Mouse (Mus musculus): ENCODE results near the gene Cyp2d22. TPM values are rescaled to one million over a fixed set of nuclear protein-coding genes. Genes with fewer than 3 reads are reported as not detected.
A peak's percentile ranks its signal among the peaks of the same experiment; 100 is the strongest.

Cyp2d22 gene
- polyA plus RNA-seq (2015; fragmentation: Nextera tagmentation; extraction: Ambion mirVana), result 14.1 and 14.9 TPM in 2 replicates

GRCm38 (mm10) chr15:82379871-82380713 is at the start of gene Cyp2d22:
Gene Cyp2d22 (minus strand): TSS chr15:82380260.
- peak within 1 kb of the TSS; percentile 60 for H3K4me2 ChIP-seq (ENCODE audit: low read depth, low read length)
- peak within 1 kb of the TSS; percentile 62 for H3K4me3 ChIP-seq (ENCODE audit: low read length)
- H3K36me3 ChIP-seq (ENCODE audit: control insufficient read depth, insufficient read depth, low read length), result no peaks in the 10 kb centered on the region
- H3K27me3 ChIP-seq (replicated peaks; ENCODE audit: control insufficient read depth, insufficient read depth, low read length), result no peaks in the 10 kb centered on the region; the same call in 1 of the 2 replicates
- H3K9ac ChIP-seq (ENCODE audit: low read depth, low read length), result peak within 1 kb of the TSS; percentile 70
- ATAC-seq, result peak; percentile 83
- 3% methylated on average over 18 of the region's 24 CpGs for WGBS
- H3K27ac ChIP-seq (ENCODE audit: low read length), result peak within 1 kb of the TSS; percentile 83
- H3K4me1 ChIP-seq (ENCODE audit: control insufficient read depth, insufficient read depth, low read length), result peaks cover 27% of the 10 kb centered on the region
- no peaks in the 10 kb centered on the region for H3K9me3 ChIP-seq (ENCODE audit: control insufficient read depth, low read length)

DNA sequence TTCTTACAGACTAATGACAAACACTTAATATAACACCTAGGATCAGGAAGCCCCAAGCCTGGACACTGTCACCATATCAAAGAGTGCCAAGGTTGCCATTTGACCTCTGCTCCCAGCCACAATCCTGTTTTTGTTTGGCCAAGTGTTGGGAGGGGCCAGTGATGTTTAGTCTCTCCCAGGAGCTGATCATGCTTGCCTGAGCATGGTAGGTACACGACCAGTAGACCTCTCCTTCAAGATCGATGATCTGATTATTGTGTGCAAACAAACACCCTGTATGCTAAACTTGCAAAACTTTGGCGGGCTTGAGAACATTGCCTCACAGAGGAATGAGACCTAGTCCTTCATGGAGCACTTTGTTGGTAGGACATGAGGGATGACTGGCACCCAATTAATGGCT is 43.4 kb upstream of the Cyp2d22 start:
- 70% methylated on average over 3 of the region's 3 CpGs for WGBS
- H3K4me3 ChIP-seq (ENCODE audit: low read length), result no peak overlapping the region
- H3K27ac ChIP-seq (ENCODE audit: low read length), result no peak overlapping the region
- no peak overlapping the region for H3K4me2 ChIP-seq (ENCODE audit: low read depth, low read length)
- H3K36me3 ChIP-seq (ENCODE audit: control insufficient read depth, insufficient read depth, low read length), result no peaks in the 10 kb centered on the region
- H3K27me3 ChIP-seq (replicated peaks; ENCODE audit: control insufficient read depth, insufficient read depth, low read length), result no peaks in the 10 kb centered on the region
- no peak for ATAC-seq
- no peaks in the 10 kb centered on the region for H3K4me1 ChIP-seq (ENCODE audit: control insufficient read depth, insufficient read depth, low read length)
- no peak overlapping the region for H3K9ac ChIP-seq (ENCODE audit: low read depth, low read length)
- no peaks in the 10 kb centered on the region for H3K9me3 ChIP-seq (ENCODE audit: control insufficient read depth, low read length)

DNA sequence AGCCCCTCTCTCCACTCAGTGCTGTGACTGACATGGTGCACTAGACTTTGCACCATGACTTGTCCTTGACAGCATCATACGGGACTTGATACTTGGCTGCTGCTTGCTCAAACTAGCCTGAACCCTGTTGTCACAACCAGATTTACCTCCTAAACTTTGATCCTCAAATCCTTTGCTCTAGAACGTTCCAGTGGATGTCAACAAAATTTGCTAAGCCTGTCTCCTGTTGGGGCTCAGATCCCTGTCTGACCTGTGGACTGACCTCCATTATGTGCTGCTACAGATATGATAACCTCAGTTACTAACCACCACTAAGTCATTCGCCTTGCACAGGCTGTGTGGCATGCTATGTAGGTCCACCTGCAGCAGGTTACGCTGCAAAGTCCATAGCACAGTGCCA is 42.9 kb upstream of the Cyp2d22 start:
- ATAC-seq, result no peak
- no peak overlapping the region for H3K27ac ChIP-seq (ENCODE audit: low read length)
- no peaks in the 10 kb centered on the region for H3K9me3 ChIP-seq (ENCODE audit: control insufficient read depth, low read length)
- H3K4me2 ChIP-seq (ENCODE audit: low read depth, low read length), result no peak overlapping the region
- 74% methylated on average over 4 of the region's 4 CpGs for WGBS
- H3K4me1 ChIP-seq (ENCODE audit: control insufficient read depth, insufficient read depth, low read length), result no peaks in the 10 kb centered on the region
- no peaks in the 10 kb centered on the region for H3K36me3 ChIP-seq (ENCODE audit: control insufficient read depth, insufficient read depth, low read length)
- no peak overlapping the region for H3K9ac ChIP-seq (ENCODE audit: low read depth, low read length)
- H3K4me3 ChIP-seq (ENCODE audit: low read length), result no peak overlapping the region
- H3K27me3 ChIP-seq (replicated peaks; ENCODE audit: control insufficient read depth, insufficient read depth, low read length), result no peaks in the 10 kb centered on the region

GRCm38 (mm10) chr15:82418616-82419015 is 38.6 kb upstream of the Cyp2d22 start:
- Histone ChIP-seq H3K4me3 (ENCODE audit: low read length) (no peak overlapping the region), H3K36me3 (ENCODE audit: control insufficient read depth, insufficient read depth, low read length) (no peaks in the 10 kb centered on the region), H3K4me2 (ENCODE audit: low read depth, low read length) (no peak overlapping the region), H3K27ac (ENCODE audit: low read length) (no peak overlapping the region), H3K27me3 (replicated peaks; ENCODE audit: control insufficient read depth, insufficient read depth, low read length) (no peaks in the 10 kb centered on the region), H3K4me1 (ENCODE audit: control insufficient read depth, insufficient read depth, low read length) (no peaks in the 10 kb centered on the region; the same call in none of the 2 replicates), H3K9me3 (ENCODE audit: control insufficient read depth, low read length) (no peaks in the 10 kb centered on the region), H3K9ac (ENCODE audit: low read depth, low read length) (no peak overlapping the region)
- 79% methylated on average over 1 of the region's 1 CpGs for WGBS
- no peak for ATAC-seq

GRCm38 (mm10) chr15:82416797-82417789 is 37.0 kb upstream of the Cyp2d22 start:
- Histone ChIP-seq H3K4me2 (ENCODE audit: low read depth, low read length) (peak overlapping the region; percentile 32), H3K27ac (ENCODE audit: low read length) (no peak overlapping the region), H3K9ac (ENCODE audit: low read depth, low read length) (peak overlapping the region; percentile 61; the same call in 1 of the 2 replicates)

GRCm38 (mm10) chr15:82407536-82407935 is 27.5 kb upstream of the Cyp2d22 start:
- Histone ChIP-seq H3K9ac (ENCODE audit: low read depth, low read length) (no peak overlapping the region), H3K4me2 (ENCODE audit: low read depth, low read length) (no peak overlapping the region), H3K9me3 (ENCODE audit: control insufficient read depth, low read length) (no peaks in the 10 kb centered on the region), H3K4me1 (ENCODE audit: control insufficient read depth, insufficient read depth, low read length) (no peaks in the 10 kb centered on the region), H3K27ac (ENCODE audit: low read length) (no peak overlapping the region), H3K36me3 (ENCODE audit: control insufficient read depth, insufficient read depth, low read length) (no peaks in the 10 kb centered on the region), H3K27me3 (replicated peaks; ENCODE audit: control insufficient read depth, insufficient read depth, low read length) (no peaks in the 10 kb centered on the region), H3K4me3 (ENCODE audit: low read length) (no peak overlapping the region)
- 83% methylated on average over 4 of the region's 4 CpGs for WGBS
- ATAC-seq, result no peak

More at GRCm38 (mm10) chr15:82416797-82417789, 37.0 kb upstream of the Cyp2d22 start:
- Histone ChIP-seq H3K4me1 (ENCODE audit: control insufficient read depth, insufficient read depth, low read length) (no peaks in the 10 kb centered on the region; the same call in none of the 2 replicates), H3K9me3 (ENCODE audit: control insufficient read depth, low read length) (no peaks in the 10 kb centered on the region), H3K27me3 (replicated peaks; ENCODE audit: control insufficient read depth, insufficient read depth, low read length) (no peaks in the 10 kb centered on the region), H3K4me3 (ENCODE audit: low read length) (no peak overlapping the region), H3K36me3 (ENCODE audit: control insufficient read depth, insufficient read depth, low read length) (no peaks in the 10 kb centered on the region)
- WGBS, result 34% methylated on average over 16 of the region's 16 CpGs
- peak; percentile 92 for ATAC-seq

DNA sequence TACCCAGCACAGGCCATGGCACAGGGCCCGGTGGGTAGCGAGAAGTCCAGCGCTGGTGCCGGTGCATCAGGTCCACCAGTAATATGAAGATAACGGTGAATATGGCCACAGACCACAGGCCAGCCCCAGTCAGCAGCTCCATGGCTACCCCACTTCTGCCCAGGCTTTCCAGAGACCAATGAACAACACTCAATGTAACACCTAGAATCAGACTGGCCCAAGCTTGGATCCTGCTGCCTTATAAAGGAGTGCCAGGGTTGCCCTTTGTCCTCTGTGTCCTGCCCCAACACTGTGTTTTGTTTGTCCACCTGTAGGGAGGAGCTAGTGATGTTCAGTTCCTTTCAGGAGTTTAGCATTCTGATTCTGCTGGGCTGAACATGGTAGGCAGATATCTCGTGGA is 26.9 kb upstream of the Cyp2d22 start, which contains the start of gene Cyp2d10:
Gene Cyp2d10 (minus strand): TSS at position 215 of the 400 bp plus-strand sequence.
- 94% methylated on average over 6 of the region's 6 CpGs for WGBS
- Histone ChIP-seq H3K4me3 (ENCODE audit: low read length) (no peak within 1 kb of the TSS), H3K9me3 (ENCODE audit: control insufficient read depth, low read length) (no peaks in the 10 kb centered on the region), H3K36me3 (ENCODE audit: control insufficient read depth, insufficient read depth, low read length) (no peaks in the 10 kb centered on the region), H3K9ac (ENCODE audit: low read depth, low read length) (no peak within 1 kb of the TSS), H3K27ac (ENCODE audit: low read length) (no peak within 1 kb of the TSS), H3K4me1 (ENCODE audit: control insufficient read depth, insufficient read depth, low read length) (no peaks in the 10 kb centered on the region), H3K27me3 (replicated peaks; ENCODE audit: control insufficient read depth, insufficient read depth, low read length) (no peaks in the 10 kb centered on the region), H3K4me2 (ENCODE audit: low read depth, low read length) (no peak within 1 kb of the TSS)
- ATAC-seq, result no peak

DNA sequence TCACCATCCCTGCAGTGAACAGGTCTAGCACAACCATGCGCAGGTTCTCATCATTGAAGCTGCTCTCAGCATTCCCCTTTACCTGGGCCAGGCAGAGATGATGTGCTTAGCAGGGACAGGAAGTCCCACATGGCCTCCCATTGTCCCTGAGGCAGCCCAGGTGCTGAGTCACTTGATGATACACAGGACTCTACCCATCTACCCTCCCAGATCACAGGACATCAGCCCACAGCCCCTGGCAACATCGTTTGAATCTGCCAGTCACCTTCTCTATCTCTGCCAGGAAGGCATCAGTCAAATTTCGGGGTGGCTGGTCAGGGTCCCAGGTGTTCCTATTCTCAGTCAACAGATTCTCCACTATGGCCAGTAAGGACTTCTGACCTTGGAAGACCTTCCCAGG is 24.1 kb upstream of the Cyp2d22 start:
- ATAC-seq, result no peak
- no peaks in the 10 kb centered on the region for H3K36me3 ChIP-seq (ENCODE audit: control insufficient read depth, insufficient read depth, low read length)
- H3K27me3 ChIP-seq (replicated peaks; ENCODE audit: control insufficient read depth, insufficient read depth, low read length), result no peaks in the 10 kb centered on the region
- no peak overlapping the region for H3K4me2 ChIP-seq (ENCODE audit: low read depth, low read length)
- H3K27ac ChIP-seq (ENCODE audit: low read length), result no peak overlapping the region
- no peaks in the 10 kb centered on the region for H3K4me1 ChIP-seq (ENCODE audit: control insufficient read depth, insufficient read depth, low read length)
- H3K4me3 ChIP-seq (ENCODE audit: low read length), result no peak overlapping the region
- 87% methylated on average over 3 of the region's 3 CpGs for WGBS
- H3K9me3 ChIP-seq (ENCODE audit: control insufficient read depth, low read length), result no peaks in the 10 kb centered on the region
- H3K9ac ChIP-seq (ENCODE audit: low read depth, low read length), result no peak overlapping the region

- H3K36me3 ChIP-seq (ENCODE audit: control insufficient read depth, insufficient read depth, low read length), result no peaks in the 10 kb centered on the region
- H3K4me3 ChIP-seq (ENCODE audit: low read length), result no peak overlapping the region
- no peak overlapping the region for H3K9ac ChIP-seq (ENCODE audit: low read depth, low read length)
- ATAC-seq, result no peak
- no peaks in the 10 kb centered on the region for H3K9me3 ChIP-seq (ENCODE audit: control insufficient read depth, low read length)
- H3K4me2 ChIP-seq (ENCODE audit: low read depth, low read length), result no peak overlapping the region
- no peaks in the 10 kb centered on the region for H3K4me1 ChIP-seq (ENCODE audit: control insufficient read depth, insufficient read depth, low read length)
- 93% methylated on average over 9 of the region's 9 CpGs for WGBS
- H3K27me3 ChIP-seq (replicated peaks; ENCODE audit: control insufficient read depth, insufficient read depth, low read length), result no peaks in the 10 kb centered on the region
- no peak overlapping the region for H3K27ac ChIP-seq (ENCODE audit: low read length)
Observed at GRCm38 (mm10) chr15:82403606-82404005, 23.5 kb upstream of the Cyp2d22 start.

Data from intestine, embryonic 16.5 days (tissue).